Mouse (Mus musculus): ENCODE data around the gene Tat. TPM values are rescaled to one million over a fixed set of nuclear protein-coding genes. Genes with fewer than 3 reads are reported as not detected.
"Not testable (repeated sequence)": the region's sequence is repeated elsewhere in the genome, so short reads cannot be mapped to it uniquely, and the experiment has no call there.

The Tat gene
- polyA plus RNA-seq, 1 experiment from 2014 or later: not detected

- no peak overlapping the region for H3K9ac ChIP-seq (replicated peaks; ENCODE audit: low read depth, low read length)
- H3K36me3 ChIP-seq (ENCODE audit: control insufficient read depth, insufficient read depth, low read length): no peaks in the 10 kb centered on the region
- H3K27ac ChIP-seq (ENCODE audit: low read length): no peak overlapping the region
- H3K4me1 ChIP-seq (ENCODE audit: control insufficient read depth, insufficient read depth, low read length): no peaks in the 10 kb centered on the region
- 79% methylated on average over 26 of the region's 26 CpGs for WGBS
- H3K9me3 ChIP-seq (ENCODE audit: control insufficient read depth, low read depth, low read length): no peaks in the 10 kb centered on the region
- no peak overlapping the region for H3K4me3 ChIP-seq (ENCODE audit: low read depth, low read length)
- no peaks in the 10 kb centered on the region for H3K27me3 ChIP-seq (ENCODE audit: control insufficient read depth, insufficient read depth, low read length)
- H3K4me2 ChIP-seq (replicated peaks; ENCODE audit: low read depth, low read length): no peak overlapping the region
- ATAC-seq (ENCODE audit: insufficient number of reproducible peaks, insufficient read depth, low FRiP score, low read depth): no peak
These were observed 18.2 kb downstream of the Tat start for GRCm38 (mm10) chr8:110008228-110008994.

- no peaks in the 10 kb centered on the region for H3K27me3 ChIP-seq (ENCODE audit: control insufficient read depth, insufficient read depth, low read length)
- no peak overlapping the region for H3K27ac ChIP-seq (ENCODE audit: low read length)
- no peak overlapping the region for H3K9ac ChIP-seq (replicated peaks; ENCODE audit: low read depth, low read length)
- no peak overlapping the region for H3K4me3 ChIP-seq (ENCODE audit: low read depth, low read length)
- no peaks in the 10 kb centered on the region for H3K36me3 ChIP-seq (ENCODE audit: control insufficient read depth, insufficient read depth, low read length)
- ATAC-seq (ENCODE audit: insufficient number of reproducible peaks, insufficient read depth, low FRiP score, low read depth): no peak
- H3K4me1 ChIP-seq (ENCODE audit: control insufficient read depth, insufficient read depth, low read length): no peaks in the 10 kb centered on the region
- no peaks in the 10 kb centered on the region for H3K9me3 ChIP-seq (ENCODE audit: control insufficient read depth, low read depth, low read length)
- WGBS: 68% methylated on average over 8 of the region's 8 CpGs
- no peak overlapping the region for H3K4me2 ChIP-seq (replicated peaks; ENCODE audit: low read depth, low read length)
These were observed 18.8 kb downstream of the Tat start for GRCm38 (mm10) chr8:110008995-110009446.

GRCm38 (mm10) chr8:110010868-110011267 is 20.6 kb downstream of the Tat start:
- Histone ChIP-seq H3K27ac (ENCODE audit: low read length) (no peak overlapping the region), H3K36me3 (ENCODE audit: control insufficient read depth, insufficient read depth, low read length) (no peaks in the 10 kb centered on the region), H3K9me3 (ENCODE audit: control insufficient read depth, low read depth, low read length) (no peaks in the 10 kb centered on the region), H3K9ac (replicated peaks; ENCODE audit: low read depth, low read length) (no peak overlapping the region), H3K4me2 (replicated peaks; ENCODE audit: low read depth, low read length) (no peak overlapping the region), H3K27me3 (ENCODE audit: control insufficient read depth, insufficient read depth, low read length) (no peaks in the 10 kb centered on the region), H3K4me3 (ENCODE audit: low read depth, low read length) (no peak overlapping the region), H3K4me1 (ENCODE audit: control insufficient read depth, insufficient read depth, low read length) (no peaks in the 10 kb centered on the region)
- no peak for ATAC-seq (ENCODE audit: insufficient number of reproducible peaks, insufficient read depth, low FRiP score, low read depth)
- WGBS: 36% methylated on average over 5 of the region's 5 CpGs

- no peak for ATAC-seq (ENCODE audit: insufficient number of reproducible peaks, insufficient read depth, low FRiP score, low read depth)
- Histone ChIP-seq H3K4me1 (ENCODE audit: control insufficient read depth, insufficient read depth, low read length) (no peaks in the 10 kb centered on the region), H3K9me3 (ENCODE audit: control insufficient read depth, low read depth, low read length) (no peaks in the 10 kb centered on the region), H3K4me2 (replicated peaks; ENCODE audit: low read depth, low read length) (no peak overlapping the region), H3K36me3 (ENCODE audit: control insufficient read depth, insufficient read depth, low read length) (no peaks in the 10 kb centered on the region), H3K9ac (replicated peaks; ENCODE audit: low read depth, low read length) (no peak overlapping the region), H3K4me3 (ENCODE audit: low read depth, low read length) (no peak overlapping the region), H3K27me3 (ENCODE audit: control insufficient read depth, insufficient read depth, low read length) (no peaks in the 10 kb centered on the region), H3K27ac (ENCODE audit: low read length) (no peak overlapping the region)
- WGBS: 50% methylated on average over 6 of the region's 6 CpGs
These were observed 31.8 kb downstream of the Tat start for GRCm38 (mm10) chr8:110022081-110022480.

GRCm38 (mm10) chr8:110022768-110023344 is 32.6 kb downstream of the Tat start:
- Histone ChIP-seq H3K9me3 (ENCODE audit: control insufficient read depth, low read depth, low read length) (no peaks in the 10 kb centered on the region), H3K36me3 (ENCODE audit: control insufficient read depth, insufficient read depth, low read length) (no peaks in the 10 kb centered on the region), H3K27ac (ENCODE audit: low read length) (no peak overlapping the region), H3K4me1 (ENCODE audit: control insufficient read depth, insufficient read depth, low read length) (no peaks in the 10 kb centered on the region), H3K4me2 (replicated peaks; ENCODE audit: low read depth, low read length) (no peak overlapping the region), H3K27me3 (ENCODE audit: control insufficient read depth, insufficient read depth, low read length) (no peaks in the 10 kb centered on the region), H3K9ac (replicated peaks; ENCODE audit: low read depth, low read length) (no peak overlapping the region), H3K4me3 (ENCODE audit: low read depth, low read length) (no peak overlapping the region)
- no peak for ATAC-seq (ENCODE audit: insufficient number of reproducible peaks, insufficient read depth, low FRiP score, low read depth)
- 86% methylated on average over 10 of the region's 10 CpGs for WGBS

GRCm38 (mm10) chr8:110033771-110034170 is 43.5 kb downstream of the Tat start:
- H3K9ac ChIP-seq (replicated peaks; ENCODE audit: low read depth, low read length); H3K9me3 ChIP-seq (ENCODE audit: control insufficient read depth, low read depth, low read length); H3K4me1 ChIP-seq (ENCODE audit: control insufficient read depth, insufficient read depth, low read length); H3K36me3 ChIP-seq (ENCODE audit: control insufficient read depth, insufficient read depth, low read length); ATAC-seq (ENCODE audit: insufficient number of reproducible peaks, insufficient read depth, low FRiP score, low read depth); H3K4me3 ChIP-seq (ENCODE audit: low read depth, low read length); H3K27ac ChIP-seq (ENCODE audit: low read length); H3K27me3 ChIP-seq (ENCODE audit: control insufficient read depth, insufficient read depth, low read length); H3K4me2 ChIP-seq (replicated peaks; ENCODE audit: low read depth, low read length): not testable (repeated sequence)
- WGBS: 34% methylated on average over 8 of the region's 8 CpGs

GRCm38 (mm10) chr8:110034331-110034730 is 44.1 kb downstream of the Tat start:
- no peaks in the 10 kb centered on the region for H3K9me3 ChIP-seq (ENCODE audit: control insufficient read depth, low read depth, low read length)
- no peak overlapping the region for H3K4me2 ChIP-seq (replicated peaks; ENCODE audit: low read depth, low read length)
- H3K4me1 ChIP-seq (ENCODE audit: control insufficient read depth, insufficient read depth, low read length): no peaks in the 10 kb centered on the region
- no peak for ATAC-seq (ENCODE audit: insufficient number of reproducible peaks, insufficient read depth, low FRiP score, low read depth)
- no peaks in the 10 kb centered on the region for H3K27me3 ChIP-seq (ENCODE audit: control insufficient read depth, insufficient read depth, low read length)
- H3K9ac ChIP-seq (replicated peaks; ENCODE audit: low read depth, low read length): no peak overlapping the region
- 63% methylated on average over 4 of the region's 4 CpGs for WGBS
- no peaks in the 10 kb centered on the region for H3K36me3 ChIP-seq (ENCODE audit: control insufficient read depth, insufficient read depth, low read length)
- H3K4me3 ChIP-seq (ENCODE audit: low read depth, low read length): no peak overlapping the region
- no peak overlapping the region for H3K27ac ChIP-seq (ENCODE audit: low read length)

GRCm38 (mm10) chr8:110036156-110036555 is 45.9 kb downstream of the Tat start:
- H3K4me3 ChIP-seq (ENCODE audit: low read depth, low read length): no peak overlapping the region
- 80% methylated on average over 2 of the region's 2 CpGs for WGBS
- no peak for ATAC-seq (ENCODE audit: insufficient number of reproducible peaks, insufficient read depth, low FRiP score, low read depth)
- H3K4me2 ChIP-seq (replicated peaks; ENCODE audit: low read depth, low read length): no peak overlapping the region
- no peak overlapping the region for H3K9ac ChIP-seq (replicated peaks; ENCODE audit: low read depth, low read length)
- H3K27me3 ChIP-seq (ENCODE audit: control insufficient read depth, insufficient read depth, low read length): no peaks in the 10 kb centered on the region
- H3K9me3 ChIP-seq (ENCODE audit: control insufficient read depth, low read depth, low read length): no peaks in the 10 kb centered on the region
- H3K36me3 ChIP-seq (ENCODE audit: control insufficient read depth, insufficient read depth, low read length): no peaks in the 10 kb centered on the region
- no peak overlapping the region for H3K27ac ChIP-seq (ENCODE audit: low read length)
- no peaks in the 10 kb centered on the region for H3K4me1 ChIP-seq (ENCODE audit: control insufficient read depth, insufficient read depth, low read length)
